Mouse (Mus musculus) left cerebral cortex, adult 18-20 months (tissue): ENCODE measurements around the gene Txndc16. TPM values are rescaled to one million over a fixed set of nuclear protein-coding genes. Genes with fewer than 3 reads are reported as not detected.

Source experiments
- DNase-seq, 2 experiments: peaks; one replicate each; pipeline ENCODE4 v3.0.0; 2021 to 2022; ENCODE audit warnings: low spot score in 2 of 2, mixed read lengths in 1 of 2
- long read RNA-seq, 2 experiments: library from polyadenylated mRNA; stranded (forward); transcript quantifications; one replicate each; pipeline ENCODE4 v2.0.0; 2021
- total RNA-seq, 2 experiments: library from RNA; stranded (reverse); gene quantifications; 2 replicates each; pipeline ENCODE4 v1.2.3; 2021

The Txndc16 gene
- 10 to 100 TPM; 60.6 to 66.5 TPM for total RNA-seq
- long read RNA-seq, experiment 1, full-length matches to known transcripts, result 32 of 73 reads
- long read RNA-seq, experiment 1, partial matches to known transcripts, result 12 of 73 reads
- long read RNA-seq, experiment 1, other reads (novel, unspliced or antisense), result 29 of 73 reads
- long read RNA-seq, experiment 2, full-length matches to known transcripts, result 17 of 47 reads
- long read RNA-seq, experiment 2, partial matches to known transcripts, result 8 of 47 reads
- long read RNA-seq, experiment 2, other reads (novel, unspliced or antisense), result 22 of 47 reads

DNA sequence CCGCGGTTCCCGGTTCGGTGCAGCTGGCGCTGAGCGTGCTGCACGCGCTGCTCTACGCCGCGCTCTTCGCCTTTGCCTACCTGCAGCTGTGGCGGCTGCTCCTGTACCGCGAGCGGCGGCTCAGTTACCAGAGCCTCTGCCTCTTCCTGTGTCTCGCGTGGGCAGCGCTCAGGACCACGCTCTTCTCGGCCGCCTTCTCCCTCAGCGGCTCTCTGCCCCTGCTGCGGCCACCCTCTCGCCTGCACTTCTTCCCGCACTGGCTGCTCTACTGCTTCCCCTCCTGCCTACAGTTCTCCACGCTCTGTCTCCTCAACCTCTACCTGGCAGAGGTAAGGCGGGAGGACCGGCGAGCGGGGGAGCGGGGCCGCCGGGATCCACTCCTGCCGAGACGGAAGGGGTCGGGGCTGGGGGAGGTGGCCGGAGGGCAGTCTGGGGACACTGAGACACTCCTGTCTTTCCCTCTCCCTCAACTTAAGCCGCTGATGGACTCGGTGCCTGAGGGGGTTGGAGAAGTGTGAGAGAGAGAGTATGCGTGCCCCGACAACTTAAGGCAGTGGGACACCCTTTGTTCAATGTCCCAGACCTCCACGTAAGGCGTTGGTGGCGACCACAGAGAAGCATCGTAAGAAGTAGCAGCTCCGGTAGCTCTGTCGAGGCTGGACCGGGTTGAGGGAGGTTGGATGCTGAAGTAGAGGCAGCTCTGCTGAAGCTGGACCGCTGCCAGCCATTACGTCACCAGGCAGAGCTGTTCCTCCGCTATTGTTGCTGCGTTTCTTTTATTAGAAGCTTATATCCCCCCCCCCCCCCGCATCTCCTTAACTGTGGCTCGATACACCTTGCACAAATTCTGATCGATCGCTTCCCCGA lies at the start of gene Txndc16:
Gene Txndc16 (minus strand): TSS at position 239 of the 867 bp plus-strand sequence.
- peak; percentile 76 to 79 for DNase-seq

- DNase-seq, result no peak
Observed at GRCm38 (mm10) chr14:45263831-45264592, 43.9 kb upstream of the Txndc16 start.

DNA sequence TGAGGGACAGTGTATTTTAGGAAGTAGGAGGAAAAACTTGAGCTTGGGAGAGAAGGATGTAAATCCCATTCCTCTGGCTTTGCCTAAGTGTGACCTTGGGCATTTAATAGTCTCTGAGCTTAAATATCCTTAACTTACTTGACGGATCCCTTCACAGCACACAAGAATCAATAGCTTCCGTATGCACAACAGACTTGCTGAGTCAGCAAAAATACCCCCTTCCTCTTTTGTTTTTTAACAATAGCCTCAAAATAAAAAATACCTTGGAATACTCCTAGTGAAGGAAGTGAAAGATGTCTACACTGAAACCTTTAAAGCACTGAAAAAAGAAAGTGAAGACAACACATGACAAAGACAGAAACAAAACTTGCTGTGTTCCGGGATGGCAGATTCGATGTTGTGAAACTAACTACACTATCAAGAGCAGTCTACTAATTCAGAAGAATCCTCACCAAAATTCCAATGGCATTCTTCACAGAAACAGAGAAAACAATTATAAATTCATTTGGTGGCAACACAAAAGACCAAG lies 31.5 kb upstream of the Txndc16 start:
- DNase-seq, result no peak

DNA sequence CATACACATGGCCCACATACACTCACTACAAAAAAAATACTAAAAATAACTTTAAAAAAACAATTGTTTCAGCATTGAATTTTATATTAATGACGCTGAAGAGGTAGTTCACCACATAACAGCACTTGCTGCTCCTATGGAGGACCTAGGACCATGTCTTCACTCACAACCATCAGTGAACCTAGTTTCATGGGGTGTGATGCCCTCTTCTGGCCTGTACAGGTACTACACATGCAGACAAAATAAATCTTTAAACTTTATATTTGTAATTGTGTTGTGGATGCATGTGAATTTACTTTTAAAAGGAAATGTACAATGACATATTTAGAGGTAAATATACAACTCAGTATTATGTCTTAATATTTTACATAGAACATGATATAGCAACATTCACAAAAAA lies 21.5 kb upstream of the Txndc16 start:
- no peak for DNase-seq

DNA sequence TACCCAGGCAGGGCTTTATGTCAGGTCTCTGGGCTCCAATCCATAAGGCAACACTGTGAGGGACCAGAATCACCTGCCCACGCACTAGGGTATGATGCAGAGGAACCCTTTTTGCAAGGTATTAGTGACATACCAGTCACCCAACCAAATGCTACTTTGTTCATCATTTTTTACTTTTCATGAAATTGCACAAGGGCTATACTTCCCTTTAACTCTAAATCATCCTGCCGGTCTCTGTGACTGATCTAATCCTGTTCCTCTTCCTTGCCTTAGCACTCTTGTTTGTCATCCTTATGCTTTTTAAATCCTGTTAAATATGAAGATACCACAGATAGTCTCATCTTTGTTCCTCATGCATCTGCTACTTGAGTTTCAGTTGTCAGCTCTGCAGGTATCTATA lies 18.9 kb upstream of the Txndc16 start:
- DNase-seq, result no peak

DNA sequence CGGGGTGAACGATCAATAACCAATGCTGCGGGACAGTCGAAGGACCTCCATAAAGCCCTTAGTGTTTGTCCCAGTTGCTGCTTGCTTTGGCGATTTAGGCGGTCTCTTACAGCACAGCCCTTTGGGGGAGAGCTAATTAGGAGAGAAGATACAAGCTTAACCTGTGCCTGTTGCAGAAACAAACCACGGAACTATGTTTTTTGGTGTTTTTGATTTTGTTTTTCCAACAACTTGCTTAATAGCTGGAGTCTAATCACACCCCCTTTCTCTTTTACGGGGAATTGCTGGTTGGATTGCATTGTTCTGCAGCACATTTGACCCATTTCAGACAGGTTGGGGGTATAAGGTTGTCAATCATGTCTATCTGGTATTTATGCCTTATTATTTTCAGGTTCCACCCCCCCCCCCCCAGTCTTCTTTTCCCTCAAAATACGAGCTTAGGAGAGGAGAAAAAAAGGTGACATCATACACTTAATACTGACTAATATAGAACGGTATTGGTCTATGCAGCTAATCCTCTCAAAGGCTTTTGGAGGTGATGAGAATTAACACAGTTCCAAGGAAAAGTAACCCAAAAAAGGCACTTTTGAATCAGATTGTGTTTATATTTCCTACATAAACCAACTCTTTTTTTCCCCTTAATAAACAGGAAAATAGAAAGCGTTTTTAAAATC lies 966 bp upstream of the Txndc16 start:
- DNase-seq, result no peak

DNA sequence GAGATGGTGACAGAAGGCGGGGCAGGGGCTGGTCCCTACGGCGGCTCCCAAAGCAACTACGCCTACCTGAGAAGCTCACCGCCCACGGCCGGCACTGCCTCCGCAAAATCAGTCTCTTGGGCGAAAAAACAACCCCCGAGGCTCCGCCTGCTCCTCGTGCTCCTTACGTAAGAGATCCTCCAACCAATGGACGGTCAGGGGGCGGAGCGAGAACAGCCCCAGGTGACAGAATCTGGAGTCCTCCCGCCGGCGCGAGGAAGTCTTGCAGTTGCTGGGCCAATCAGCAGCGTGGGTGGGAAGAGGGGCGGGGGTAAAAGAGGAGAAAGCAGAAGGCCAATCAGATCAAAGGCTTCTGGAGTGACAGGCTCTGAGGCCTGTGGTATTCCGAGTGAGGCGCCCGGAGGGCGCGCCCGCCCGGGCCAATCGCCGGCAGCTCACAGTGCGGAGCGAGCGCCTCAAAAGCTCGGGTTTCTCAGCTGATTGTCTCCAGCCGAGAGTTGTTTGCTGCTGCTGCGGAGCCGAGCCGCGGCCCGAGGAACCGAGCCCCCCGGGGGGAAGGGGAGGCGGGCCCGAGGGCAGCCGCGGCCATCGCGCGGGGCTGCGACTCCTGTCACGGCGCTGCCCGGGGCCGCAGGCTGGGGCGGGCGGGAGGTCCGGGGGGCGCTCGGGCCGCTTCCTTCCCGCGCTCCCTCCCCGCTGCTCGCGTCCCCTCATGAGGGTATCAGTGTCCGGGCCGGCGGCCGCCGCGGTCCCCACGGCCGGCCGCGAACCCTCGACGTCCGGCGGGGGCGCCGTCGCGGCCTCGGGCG lies 643 bp downstream of the Txndc16 start, which contains the start of gene Gpr137c:
Gene Gpr137c (plus strand): TSS at position 437 of the 809 bp plus-strand sequence.
- peak; percentile 98 to 99 for DNase-seq

DNA sequence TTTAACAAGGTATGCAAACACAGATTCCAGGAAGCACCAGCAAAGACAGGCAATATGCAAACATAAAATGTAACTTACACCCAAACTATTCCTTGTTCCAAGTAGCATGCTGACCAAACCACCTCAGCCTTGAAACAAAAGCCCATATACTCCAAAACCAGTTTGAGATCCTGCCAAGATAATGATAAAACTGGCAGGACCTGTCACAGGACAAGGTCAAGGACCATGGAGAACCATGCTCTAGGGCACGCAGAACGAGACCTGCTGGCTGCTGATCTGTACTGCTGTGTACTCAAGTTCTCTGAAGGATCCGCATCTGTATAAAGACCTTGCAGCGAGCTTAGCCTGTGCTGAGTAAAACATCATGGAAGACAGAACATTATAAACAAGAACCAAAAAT lies 2.4 kb downstream of the Txndc16 start:
- no peak for DNase-seq

GRCm38 (mm10) chr14:45216711-45217340 lies 3.3 kb downstream of the Txndc16 start:
- no peak for DNase-seq

GRCm38 (mm10) chr14:45211431-45211830 lies 8.7 kb downstream of the Txndc16 start:
- DNase-seq, result no peak

DNA sequence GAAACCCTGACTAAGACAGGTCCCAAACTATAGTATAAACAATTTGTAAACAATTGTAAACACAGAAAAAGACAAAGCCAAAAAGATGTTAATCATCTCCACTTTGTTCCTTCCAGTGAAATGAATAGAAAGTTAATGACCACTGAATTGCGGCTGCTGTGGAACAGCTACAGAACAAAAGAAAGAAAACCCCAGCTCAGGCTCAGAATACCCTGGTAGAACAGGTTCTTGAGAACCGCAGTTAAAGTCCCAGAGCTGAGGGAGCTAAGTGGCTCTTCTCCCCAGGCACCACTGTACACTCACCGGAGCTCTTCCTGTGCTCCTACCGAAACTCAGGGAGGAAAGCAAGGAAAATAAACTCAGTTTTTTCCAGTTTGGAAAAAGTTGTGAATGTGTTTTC lies 9.4 kb downstream of the Txndc16 start:
- DNase-seq, result no peak

- no peak for DNase-seq
Observed at GRCm38 (mm10) chr14:45200607-45201006, 19.5 kb downstream of the Txndc16 start.

DNA sequence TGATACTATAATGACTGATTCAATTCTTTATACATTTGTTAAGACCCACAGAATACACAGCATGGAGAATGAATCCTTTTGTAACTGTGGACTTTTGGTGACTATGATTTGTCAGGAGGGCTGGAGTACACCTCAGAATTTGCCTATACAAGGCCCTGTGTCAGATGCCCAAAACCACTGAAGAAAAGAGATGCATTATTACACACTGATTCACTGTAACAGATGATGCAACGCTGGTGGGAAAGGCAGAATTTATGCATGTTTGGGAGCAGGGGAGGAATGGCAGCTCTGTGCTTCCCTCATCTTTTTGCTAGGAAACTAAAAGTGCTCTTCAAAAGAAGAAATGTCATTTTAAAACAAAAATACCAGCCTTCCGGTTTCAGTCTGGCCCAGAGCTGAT lies 29.1 kb downstream of the Txndc16 start:
- DNase-seq, result no peak

GRCm38 (mm10) chr14:45181611-45182010 lies 38.5 kb downstream of the Txndc16 start:
- DNase-seq, result no peak

DNA sequence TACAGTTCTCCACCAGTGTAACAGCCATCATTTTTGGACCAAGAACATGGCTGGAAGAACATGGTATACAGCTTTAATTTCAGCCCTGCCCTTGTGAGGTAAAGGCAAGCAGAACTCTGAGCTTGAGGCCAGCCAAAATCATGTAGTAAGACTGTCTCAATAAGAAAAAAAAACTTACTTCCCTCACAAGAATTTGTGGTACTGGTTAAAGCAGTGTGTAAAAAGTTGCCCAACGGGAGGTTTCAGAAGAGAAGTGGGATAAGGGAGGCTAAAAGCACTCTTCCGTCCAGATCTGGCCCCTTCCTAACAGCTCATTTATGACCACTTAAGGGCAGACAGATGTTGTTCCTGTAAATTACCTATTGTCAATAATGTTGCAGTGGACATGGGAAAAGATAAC lies 40.5 kb downstream of the Txndc16 start:
- DNase-seq, result no peak

- no peak for DNase-seq
Observed at GRCm38 (mm10) chr14:45179186-45179585, 40.9 kb downstream of the Txndc16 start.

GRCm38 (mm10) chr14:45175012-45175740 lies 45.0 kb downstream of the Txndc16 start:
- no peak for DNase-seq

DNA sequence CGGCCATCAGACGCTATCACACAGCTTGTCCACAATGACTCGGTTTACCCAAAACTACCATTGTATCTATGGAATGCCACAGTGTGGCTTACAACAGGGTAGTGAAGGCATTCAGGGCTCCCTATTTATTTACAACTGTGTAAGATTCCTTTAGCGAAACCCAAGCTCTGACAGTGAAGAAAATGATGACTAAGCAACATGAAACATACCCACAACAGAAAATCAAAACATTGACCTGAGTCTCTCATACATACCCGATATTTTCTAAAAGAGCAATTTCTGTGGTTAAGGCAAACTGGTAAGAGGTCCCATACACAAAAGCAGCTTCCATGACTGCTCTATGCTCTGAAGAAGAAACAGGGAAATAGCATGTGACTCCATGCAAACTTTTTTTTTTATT lies 47.9 kb downstream of the Txndc16 start:
- DNase-seq, result no peak

DNA sequence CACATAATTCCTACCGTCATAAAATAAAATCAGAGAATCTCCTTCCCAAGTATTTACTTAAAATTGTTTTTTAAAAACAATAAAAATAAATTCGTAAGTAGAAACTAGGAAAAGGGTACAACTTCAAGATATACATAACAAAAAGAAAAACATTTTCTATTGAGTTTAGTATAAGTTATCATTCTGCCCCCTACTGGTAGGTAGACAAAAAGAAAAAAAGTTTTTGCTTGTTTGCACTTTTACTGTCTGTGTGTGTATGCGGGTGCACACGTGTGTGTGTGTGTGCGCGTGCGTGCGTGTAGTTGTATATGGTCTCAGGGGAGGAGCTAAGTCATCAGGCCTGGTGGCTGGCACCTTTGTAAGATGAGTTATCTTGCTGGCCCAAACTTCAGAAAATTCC lies 52.8 kb downstream of the Txndc16 start:
- DNase-seq, result no peak
